Mouse (Mus musculus) neural tube, embryonic 11.5 days (tissue): ENCODE measurements around the gene Gm28036. TPM values are rescaled to one million over a fixed set of nuclear protein-coding genes. Genes with fewer than 3 reads are reported as not detected.

Experiments
- ATAC-seq: fragments of 200-750 bp; cut with Nextera tagmentation; 2 replicates; pipeline ENCODE4 v1.8.0; 2017; ENCODE audit warnings: moderate number of reproducible peaks, mild to moderate bottlenecking, moderate TSS enrichment, moderate library complexity; ENCODE audit not compliant: insufficient read depth, low FRiP score, low TSS enrichment
- DNase-seq: peaks from one replicate; pipeline ENCODE4 v3.0.0-alpha.2; 2015; ENCODE audit warnings: low spot score
- H3K27ac ChIP-seq: fragments of 300-500 bp; sonication (generic); 2 replicates; pipeline ENCODE4 v1.5.1; 2014; ENCODE audit warnings: low read depth, mild to moderate bottlenecking, low read length
- H3K27me3 ChIP-seq: fragments of 300-500 bp; sonication (generic); 2 replicates; pipeline ENCODE4 v1.6.1; 2014; ENCODE audit warnings: mild to moderate bottlenecking, low read length, mixed read lengths; ENCODE audit not compliant: control insufficient read depth, insufficient read depth
- H3K36me3 ChIP-seq: fragments of 300-500 bp; sonication (generic); 2 replicates; pipeline ENCODE4 v1.6.1; 2014; ENCODE audit warnings: mild to moderate bottlenecking, low read length, moderate library complexity, mixed read lengths; ENCODE audit not compliant: control insufficient read depth, insufficient read depth
- H3K4me1 ChIP-seq: fragments of 300-500 bp; sonication (generic); 2 replicates; pipeline ENCODE4 v1.6.1; 2014; ENCODE audit warnings: low read length, mixed read lengths; ENCODE audit not compliant: control insufficient read depth, insufficient read depth
- H3K4me2 ChIP-seq: fragments of 300-500 bp; sonication (generic); 2 replicates; pipeline ENCODE4 v1.6.1; 2014; ENCODE audit warnings: low read depth, mild to moderate bottlenecking, moderate library complexity
- H3K4me3 ChIP-seq: fragments of 300-500 bp; sonication (generic); 2 replicates; pipeline ENCODE4 v1.5.1; 2014; ENCODE audit warnings: low read depth, low read length
- H3K9ac ChIP-seq: fragments of 300-500 bp; sonication (generic); 2 replicates; pipeline ENCODE4 v1.6.1; 2014; ENCODE audit warnings: mild to moderate bottlenecking, low read length
- H3K9me3 ChIP-seq: fragments of 300-500 bp; sonication (generic); 2 replicates; pipeline ENCODE4 v1.6.1; 2016; ENCODE audit warnings: low read length; ENCODE audit not compliant: control insufficient read depth
- WGBS: fragments of 180-500 bp; shearing (Covaris S2); extraction: QIAGEN DNeasy Blood & Tissue Kit; methylation state at CpG from one replicate; pipeline ENCODE4 v1.1.7; 2014; 5-methylcytosine and 5-hydroxymethylcytosine counted together
- polyA plus RNA-seq: library from polyadenylated mRNA; unstranded; fragments of >200 nt; fragmentation: Nextera tagmentation; extraction: Ambion mirVana; gene quantifications from 2 replicates; pipeline ENCODE4 v1.2.1, GENCODE M21; 2014

The Gm28036 gene
- polyA plus RNA-seq, 1 experiment from 2014 or later, result 23.2 TPM

DNA sequence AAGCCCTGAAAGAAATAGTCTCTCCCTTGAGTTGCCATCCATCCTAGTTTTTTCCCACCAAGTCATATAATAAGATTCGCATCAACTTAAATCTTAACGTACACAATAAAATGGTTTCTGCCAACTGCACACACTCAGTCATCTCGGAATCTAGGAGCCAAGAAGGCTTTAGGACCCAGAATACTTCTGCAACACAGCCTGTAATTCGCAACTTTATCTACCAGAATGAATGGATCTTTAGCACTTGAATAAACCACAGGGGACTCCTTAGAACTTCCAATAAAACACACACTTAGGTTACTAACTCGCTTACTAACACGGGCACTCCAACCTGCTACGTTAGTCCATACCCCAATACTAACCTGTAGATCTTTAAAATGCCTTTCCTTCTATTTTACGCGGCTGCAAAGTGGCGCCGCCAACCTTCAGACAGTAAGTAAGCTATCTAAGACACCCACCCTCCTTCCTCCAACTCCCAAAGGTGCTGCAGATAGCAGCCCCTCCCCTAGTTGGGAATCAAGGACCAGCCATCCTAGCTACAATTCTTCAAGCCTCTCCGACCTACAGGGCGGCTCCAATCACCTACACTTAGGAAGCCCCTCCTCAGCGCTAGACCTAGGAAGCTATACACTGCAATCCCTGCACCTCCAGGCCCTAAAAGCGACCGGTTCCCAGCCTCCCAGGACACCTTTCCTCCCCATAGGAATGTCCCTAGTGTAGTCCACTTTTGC is 16.1 kb downstream of the Gm28036 start:
- peak overlapping the region; percentile 99 for H3K9ac ChIP-seq
- H3K9me3 ChIP-seq, result no peaks in the 10 kb centered on the region
- 2% methylated on average over 16 of the region's 16 CpGs for WGBS
- H3K4me1 ChIP-seq, result peaks cover 8% of the 10 kb centered on the region
- ATAC-seq (peak; percentile 45; the same call in 1 of the 2 replicates), DNase-seq (peak; percentile 56)
- no peaks in the 10 kb centered on the region for H3K27me3 ChIP-seq
- H3K27ac ChIP-seq, result peak overlapping the region; percentile 92
- peak overlapping the region; percentile 86 for H3K4me2 ChIP-seq
- H3K4me3 ChIP-seq, result peak overlapping the region; percentile 81
- H3K36me3 ChIP-seq, result no peaks in the 10 kb centered on the region

- 91% methylated on average over 5 of the region's 5 CpGs for WGBS
- H3K27ac ChIP-seq, result no peak overlapping the region
- no peak overlapping the region for H3K9ac ChIP-seq
- DNase-seq (no peak), ATAC-seq (no peak)
- H3K9me3 ChIP-seq, result no peaks in the 10 kb centered on the region
- H3K27me3 ChIP-seq, result no peaks in the 10 kb centered on the region
- peaks cover 6% of the 10 kb centered on the region for H3K36me3 ChIP-seq
- H3K4me2 ChIP-seq, result no peak overlapping the region
- no peaks in the 10 kb centered on the region for H3K4me1 ChIP-seq
- H3K4me3 ChIP-seq, result no peak overlapping the region
These were observed 35.0 kb downstream of the Gm28036 start for GRCm38 (mm10) chr2:156091926-156092325.

DNA sequence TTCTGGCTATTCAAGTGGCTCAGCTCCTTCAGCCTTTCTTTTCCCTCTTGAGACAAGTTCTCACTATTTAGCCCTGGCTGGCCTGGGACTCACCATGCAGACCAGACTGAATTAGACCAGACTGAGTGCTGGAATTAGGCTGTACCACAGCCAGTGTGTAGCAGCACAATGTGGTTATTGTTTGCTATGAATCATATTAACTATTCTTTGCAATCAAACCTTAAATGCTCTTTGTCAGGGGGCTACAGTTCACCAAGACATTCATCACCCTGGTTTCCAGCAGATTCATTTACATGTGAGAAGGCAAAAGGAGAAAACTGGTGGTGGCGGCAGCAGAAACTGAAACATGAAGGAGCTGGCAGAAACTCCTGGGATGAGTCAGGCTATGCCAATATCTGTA is 37.1 kb downstream of the Gm28036 start:
- H3K27me3 ChIP-seq, result no peaks in the 10 kb centered on the region
- H3K4me2 ChIP-seq, result no peak overlapping the region
- no peaks in the 10 kb centered on the region for H3K4me1 ChIP-seq
- H3K4me3 ChIP-seq, result no peak overlapping the region
- 75% methylated on average over 1 of the region's 1 CpGs for WGBS
- H3K9ac ChIP-seq, result no peak overlapping the region
- no peak for DNase-seq
- no peaks in the 10 kb centered on the region for H3K9me3 ChIP-seq
- ATAC-seq, result no peak
- no peaks in the 10 kb centered on the region for H3K36me3 ChIP-seq
- no peak overlapping the region for H3K27ac ChIP-seq

GRCm38 (mm10) chr2:156087391-156088110 is 39.3 kb downstream of the Gm28036 start:
- Histone ChIP-seq H3K4me3 (no peak overlapping the region), H3K4me1 (no peaks in the 10 kb centered on the region), H3K27me3 (no peaks in the 10 kb centered on the region), H3K9me3 (no peaks in the 10 kb centered on the region), H3K36me3 (no peaks in the 10 kb centered on the region), H3K4me2 (no peak overlapping the region), H3K9ac (no peak overlapping the region), H3K27ac (no peak overlapping the region)
- no peak for ATAC-seq
- 91% methylated on average over 7 of the region's 7 CpGs for WGBS
- no peak for DNase-seq

GRCm38 (mm10) chr2:156084541-156084940 is 42.4 kb downstream of the Gm28036 start:
- H3K27ac ChIP-seq, result no peak overlapping the region
- H3K4me1 ChIP-seq, result no peaks in the 10 kb centered on the region
- ATAC-seq (no peak), DNase-seq (no peak)
- H3K27me3 ChIP-seq, result no peaks in the 10 kb centered on the region
- no peak overlapping the region for H3K4me2 ChIP-seq
- no peak overlapping the region for H3K9ac ChIP-seq
- WGBS, result 92% methylated on average over 3 of the region's 3 CpGs
- no peaks in the 10 kb centered on the region for H3K9me3 ChIP-seq
- no peaks in the 10 kb centered on the region for H3K36me3 ChIP-seq
- H3K4me3 ChIP-seq, result no peak overlapping the region

GRCm38 (mm10) chr2:156080391-156080790 is 46.5 kb downstream of the Gm28036 start:
- H3K4me3 ChIP-seq, result no peak overlapping the region
- DNase-seq, result no peak

GRCm38 (mm10) chr2:156079674-156080073 is 47.2 kb downstream of the Gm28036 start:
- H3K36me3 ChIP-seq, result peaks cover 20% of the 10 kb centered on the region
- H3K4me1 ChIP-seq, result no peaks in the 10 kb centered on the region
- no peaks in the 10 kb centered on the region for H3K27me3 ChIP-seq
- ATAC-seq (no peak; the same call in 1 of the 2 replicates), DNase-seq (no peak)
- no peak overlapping the region for H3K4me3 ChIP-seq
- H3K4me2 ChIP-seq, result no peak overlapping the region
- no peak overlapping the region for H3K9ac ChIP-seq
- 65% methylated on average over 4 of the region's 4 CpGs for WGBS
- H3K27ac ChIP-seq, result no peak overlapping the region
- H3K9me3 ChIP-seq, result no peaks in the 10 kb centered on the region

More at GRCm38 (mm10) chr2:156080391-156080790, 46.5 kb downstream of the Gm28036 start:
- Histone ChIP-seq H3K9ac (no peak overlapping the region), H3K36me3 (peaks cover 18% of the 10 kb centered on the region), H3K27me3 (no peaks in the 10 kb centered on the region), H3K27ac (no peak overlapping the region), H3K9me3 (no peaks in the 10 kb centered on the region), H3K4me1 (no peaks in the 10 kb centered on the region), H3K4me2 (no peak overlapping the region)
- ATAC-seq, result no peak
- 89% methylated on average over 7 of the region's 7 CpGs for WGBS

GRCm38 (mm10) chr2:156079183-156079560 is 47.7 kb downstream of the Gm28036 start:
- H3K9ac ChIP-seq, result no peak overlapping the region
- whole genome bisulfite sequencing, result 93% methylated on average over 8 of the region's 8 CpGs
- no peak overlapping the region for H3K27ac ChIP-seq
- no peak overlapping the region for H3K4me3 ChIP-seq
- no peaks in the 10 kb centered on the region for H3K4me1 ChIP-seq
- no peaks in the 10 kb centered on the region for H3K27me3 ChIP-seq
- ATAC-seq, result no peak
- no peaks in the 10 kb centered on the region for H3K9me3 ChIP-seq
- no peak for DNase-seq
- no peak overlapping the region for H3K4me2 ChIP-seq
- peaks cover 22% of the 10 kb centered on the region for H3K36me3 ChIP-seq
